Mouse (Mus musculus) hindbrain, embryonic 15.5 days (tissue): ENCODE results near the gene Slc25a33. TPM values are rescaled to one million over a fixed set of nuclear protein-coding genes. Genes with fewer than 3 reads are reported as not detected.

Experiments used
- ATAC-seq: fragments of 200-750 bp; cut with Nextera tagmentation; 2 replicates; pipeline ENCODE4 v1.8.0; 2017; ENCODE audit warnings: low read depth, moderate number of reproducible peaks, moderate TSS enrichment; ENCODE audit not compliant: low FRiP score
- H3K27ac ChIP-seq: fragments of 300-500 bp; sonication (generic); replicated peaks from 2 replicates; pipeline ENCODE4 v1.5.1; 2015; ENCODE audit warnings: mild to moderate bottlenecking, inconsistent platforms
- H3K27me3 ChIP-seq: fragments of 300-500 bp; sonication (generic); 2 replicates; pipeline ENCODE4 v1.6.1; 2015; ENCODE audit warnings: control low read depth, inconsistent platforms
- H3K36me3 ChIP-seq: fragments of 300-500 bp; sonication (generic); 2 replicates; pipeline ENCODE4 v1.6.1; 2015; ENCODE audit warnings: control low read depth, inconsistent platforms
- H3K4me1 ChIP-seq: fragments of 300-500 bp; sonication (generic); replicated peaks from 2 replicates; pipeline ENCODE4 v1.6.1; 2015; ENCODE audit warnings: control low read depth, inconsistent platforms
- H3K4me2 ChIP-seq: fragments of 300-500 bp; sonication (generic); 2 replicates; pipeline ENCODE4 v1.6.1; 2015; ENCODE audit warnings: moderate library complexity, mild to moderate bottlenecking, inconsistent platforms
- H3K4me3 ChIP-seq: fragments of 300-500 bp; sonication (generic); 2 replicates; pipeline ENCODE4 v1.5.1; 2015; ENCODE audit warnings: mild to moderate bottlenecking, inconsistent platforms
- H3K9ac ChIP-seq: fragments of 300-500 bp; sonication (generic); 2 replicates; pipeline ENCODE4 v1.6.1; 2015; ENCODE audit warnings: inconsistent platforms
- H3K9me3 ChIP-seq: fragments of 300-500 bp; sonication (generic); 2 replicates; pipeline ENCODE4 v1.6.1; 2016; ENCODE audit warnings: control low read depth, inconsistent platforms
- WGBS: fragments of 180-500 bp; shearing (Covaris S2); methylation state at CpG from one replicate; pipeline ENCODE4 v1.1.7; 2015; 5-methylcytosine and 5-hydroxymethylcytosine counted together
- microRNA-seq: library from miRNA; unstranded; fragments of <30 nt; microRNA quantifications from one replicate; pipeline ENCODE4, GENCODE M21; 2016
- polyA plus RNA-seq: library from polyadenylated mRNA; unstranded; fragments of >200 nt; fragmentation: Nextera tagmentation; extraction: Ambion mirVana; gene quantifications from 2 replicates; pipeline ENCODE4 v1.2.1, GENCODE M21; 2015

The Slc25a33 gene
- polyA plus RNA-seq, 1 experiment from 2014 or later: 36.5 TPM

GRCm38 (mm10) chr4:149699953-149700352, 74.1 kb downstream of the Slc25a33 start:
- 67% methylated on average over 4 of the region's 4 CpGs for WGBS
- no peak overlapping the region for H3K27ac ChIP-seq
- no peak overlapping the region for H3K4me3 ChIP-seq
- H3K4me1 ChIP-seq: peaks cover 10% of the 10 kb centered on the region
- H3K9ac ChIP-seq: no peak overlapping the region
- no peak; the same call in 1 of the 2 replicates for ATAC-seq
- H3K4me2 ChIP-seq: no peak overlapping the region
- no peaks in the 10 kb centered on the region for H3K36me3 ChIP-seq
- H3K9me3 ChIP-seq: no peaks in the 10 kb centered on the region
- peaks cover 18% of the 10 kb centered on the region; the same call in 1 of the 2 replicates for H3K27me3 ChIP-seq

GRCm38 (mm10) chr4:149698197-149698821, 75.8 kb downstream of the Slc25a33 start:
- Histone ChIP-seq H3K4me2 (peak overlapping the region; percentile 82), H3K9ac (peak overlapping the region; percentile 36), H3K9me3 (no peaks in the 10 kb centered on the region), H3K4me3 (peak overlapping the region; percentile 43), H3K27me3 (peaks cover 18% of the 10 kb centered on the region; the same call in 1 of the 2 replicates), H3K36me3 (no peaks in the 10 kb centered on the region), H3K4me1 (peaks cover 10% of the 10 kb centered on the region), H3K27ac (no peak overlapping the region)
- ATAC-seq: peak; percentile 45; the same call in 1 of the 2 replicates
- WGBS: 1% methylated on average over 35 of the region's 35 CpGs

- Histone ChIP-seq H3K9ac (no peak overlapping the region), H3K4me1 (peaks cover 10% of the 10 kb centered on the region), H3K27me3 (peaks cover 18% of the 10 kb centered on the region; the same call in 1 of the 2 replicates), H3K9me3 (no peaks in the 10 kb centered on the region), H3K4me3 (peak overlapping the region; percentile 43), H3K27ac (no peak overlapping the region), H3K4me2 (peak overlapping the region; percentile 82), H3K36me3 (no peaks in the 10 kb centered on the region)
- ATAC-seq: no peak
- WGBS: 25% methylated on average over 15 of the region's 15 CpGs
Measured at GRCm38 (mm10) chr4:149697506-149698196, 76.4 kb downstream of the Slc25a33 start.

- WGBS: 28% methylated on average over 16 of the region's 16 CpGs
- no peak overlapping the region for H3K9ac ChIP-seq
- H3K27ac ChIP-seq: no peak overlapping the region
- no peaks in the 10 kb centered on the region for H3K36me3 ChIP-seq
- H3K9me3 ChIP-seq: no peaks in the 10 kb centered on the region
- peaks cover 18% of the 10 kb centered on the region; the same call in 1 of the 2 replicates for H3K27me3 ChIP-seq
- 0 out of 2 replicates have a peak overlapping the region, but pooled peaks have one; percentile 1 for H3K4me2 ChIP-seq
- no peak for ATAC-seq
- H3K4me1 ChIP-seq: peaks cover 10% of the 10 kb centered on the region
- no peak overlapping the region for H3K4me3 ChIP-seq
Measured at GRCm38 (mm10) chr4:149696189-149696971, 77.7 kb downstream of the Slc25a33 start.

Small RNAs within 50 kb of the gene (microRNA-seq; reads per million reads assigned to microRNA genes)
- not detected for gene Gm47301

Other genes starting within 250 kb of the Slc25a33 start
- 178 and 198 TPM in 2 replicates for gene Clstn1, start 187.8 kb downstream of the Slc25a33 start, polyA plus RNA-seq
- gene Pik3cd, start 71.7 kb downstream of the Slc25a33 start, polyA plus RNA-seq: 15.3 and 16.6 TPM in 2 replicates
- gene Tmem201, start 36.2 kb downstream of the Slc25a33 start, polyA plus RNA-seq: 44.2 and 53.3 TPM in 2 replicates
- gene Spsb1, start 180.8 kb upstream of the Slc25a33 start, polyA plus RNA-seq: 7.4 and 9.5 TPM in 2 replicates
- 3.0 and 3.4 TPM in 2 replicates for gene H6pd, start 234.7 kb upstream of the Slc25a33 start, polyA plus RNA-seq